Mouse (Mus musculus): ENCODE data around the gene Taf13. TPM values are rescaled to one million over a fixed set of nuclear protein-coding genes. Genes with fewer than 3 reads are reported as not detected.

The Taf13 gene
- total and polyA plus RNA-seq, 3 experiments, result 5.4 to 7.0 TPM; not detected in 1

DNA sequence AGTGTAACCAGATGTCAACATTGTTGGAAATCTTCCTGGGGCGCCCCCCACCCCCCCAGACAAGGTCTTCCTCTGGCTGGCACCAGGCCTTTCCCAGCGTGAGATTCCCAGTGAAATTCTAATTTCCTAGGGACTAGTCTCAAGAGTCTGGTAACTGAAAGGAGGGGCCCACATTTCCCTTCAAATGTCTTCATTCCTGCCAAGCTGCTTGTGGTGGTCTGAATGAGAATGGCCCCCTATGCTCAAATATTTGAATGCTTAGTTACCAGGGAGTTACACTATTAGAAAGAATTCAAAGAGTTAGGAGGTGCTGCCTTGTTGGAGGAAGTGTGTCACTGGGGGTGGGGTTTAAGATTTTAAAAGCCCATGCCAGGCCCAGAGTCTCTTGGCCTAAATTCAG lies 16.9 kb downstream of the Taf13 start:
- H3K9ac ChIP-seq (ENCODE audit: control insufficient read depth, low read depth, low read length, poor library complexity, severe bottlenecking), result no peak overlapping the region
- no peak overlapping the region for H3K4me3 ChIP-seq (ENCODE audit: control insufficient read depth in 1 of 2, insufficient read depth in 1 of 2, low read depth in 2 of 2, low read length in 2 of 2)
- H3K79me2 ChIP-seq (ENCODE audit: control insufficient read depth, insufficient read depth, low read length, poor library complexity), result peaks cover 2% of the 10 kb centered on the region; the same call in 1 of the 2 replicates
- peaks cover 0 to 6% of the 10 kb centered on the region in 2 experiments; a peak in 2 of 4 replicates for H3K36me3 ChIP-seq (ENCODE audit: control insufficient read depth in 1 of 2, insufficient read depth in 2 of 2, low read length in 2 of 2)
- TF ChIP-seq TAL1 (IDR thresholded peaks at IDR 0.05; ENCODE audit: low read length), result no peak
- TF ChIP-seq POLR2AphosphoS5 (IDR thresholded peaks at IDR 0.05; ENCODE audit: borderline replicate concordance, low read depth, low read length), result no peak
- TF ChIP-seq CHD1 (IDR thresholded peaks at IDR 0.05; ENCODE audit: low read depth, low read length), result no peak
- no peak for TF ChIP-seq POLR2AphosphoS2 (IDR thresholded peaks at IDR 0.05; ENCODE audit: low read length)
- no peak for TF ChIP-seq MAFK (IDR thresholded peaks at IDR 0.05; ENCODE audit: borderline replicate concordance, low read depth, low read length)
- TF ChIP-seq SIN3A (IDR thresholded peaks at IDR 0.05; ENCODE audit: low read length), result no peak
- no peak for TF ChIP-seq USF1 (IDR thresholded peaks at IDR 0.05; ENCODE audit: low read depth, low read length)
- no peak for TF ChIP-seq ELF1 (IDR thresholded peaks at IDR 0.05; ENCODE audit: low read depth, low read length)
- no peak for TF ChIP-seq KAT2A (conservative IDR thresholded peaks at IDR 0.05; ENCODE audit: low read depth, low read length)
- TF ChIP-seq MAZ (IDR thresholded peaks at IDR 0.05; ENCODE audit: low read depth, low read length), result no peak
- TF ChIP-seq SMC3 (IDR thresholded peaks at IDR 0.05; ENCODE audit: low read depth, low read length), result no peak
- no peak for TF ChIP-seq E2F4 (IDR thresholded peaks at IDR 0.05; ENCODE audit: borderline replicate concordance, low read depth, low read length)
- TF ChIP-seq RAD21 (IDR thresholded peaks at IDR 0.05; ENCODE audit: low read depth, low read length), result no peak
- no peak for TF ChIP-seq MXI1 (IDR thresholded peaks at IDR 0.05; ENCODE audit: low read depth, low read length)
- H3K27me3 ChIP-seq (ENCODE audit: control insufficient read depth in 1 of 2, insufficient read depth in 2 of 2, low read length in 2 of 2), result no peaks in the 10 kb centered on the region
- peaks cover 4 to 13% of the 10 kb centered on the region in 2 experiments; a peak in 2 of 4 replicates for H3K4me1 ChIP-seq (ENCODE audit: control insufficient read depth in 1 of 2, insufficient read depth in 2 of 2, low read length in 2 of 2)
- DNase-seq (ENCODE audit: low read depth, low spot score), result peak; percentile 34
- no peaks in the 10 kb centered on the region for H3K9me3 ChIP-seq (replicated peaks; ENCODE audit: insufficient read depth, low read length)
- H3K27ac ChIP-seq (ENCODE audit: control insufficient read depth, low read depth, low read length), result no peak overlapping the region

DNA sequence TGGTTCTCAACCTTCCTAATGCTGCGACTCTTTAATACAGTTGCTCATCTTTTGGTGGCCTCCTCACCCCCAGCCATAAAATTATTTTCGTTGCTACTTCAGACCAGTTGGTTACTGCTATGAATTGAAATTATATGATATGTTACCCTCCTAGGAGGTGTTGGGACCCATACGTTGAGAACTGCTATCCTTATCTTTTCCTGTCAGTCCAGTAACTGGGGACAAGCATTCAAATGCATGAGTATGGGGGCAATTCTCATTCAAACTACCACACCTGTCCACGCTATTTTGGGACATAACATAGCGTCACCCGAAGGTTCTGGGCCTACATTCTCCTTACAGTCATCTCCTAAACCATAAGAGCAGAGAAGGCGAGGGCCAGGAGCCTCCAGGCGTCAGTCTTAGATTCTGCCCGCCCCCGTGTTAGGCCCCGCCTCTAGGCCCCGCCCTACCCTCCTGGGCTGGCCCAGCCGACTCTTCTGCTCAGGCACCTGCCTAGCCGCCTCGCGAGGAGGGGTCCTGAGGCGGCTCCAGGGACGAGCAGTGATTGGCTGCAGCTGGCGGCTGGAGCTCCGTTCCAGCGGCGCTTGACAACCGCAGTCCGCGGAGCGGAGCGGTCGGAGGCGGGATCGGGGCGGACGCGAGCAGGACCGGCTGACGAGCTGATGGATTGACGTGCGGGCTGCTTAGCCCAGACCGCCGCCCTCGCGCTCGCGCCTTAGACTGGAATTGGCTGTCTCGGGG lies 19.5 kb downstream of the Taf13 start, which contains the start of gene Wdr47:
Wdr47 (plus strand) TSS at position 494 of the 744 bp plus-strand sequence.
- peaks cover 2% of the 10 kb centered on the region; the same call in 1 of the 2 replicates for H3K79me2 ChIP-seq (ENCODE audit: control insufficient read depth, insufficient read depth, low read length, poor library complexity)
- peak within 1 kb of the TSS; percentile 61 for H3K27ac ChIP-seq (ENCODE audit: control insufficient read depth, low read depth, low read length)
- H3K9me3 ChIP-seq (replicated peaks; ENCODE audit: insufficient read depth, low read length), result no peaks in the 10 kb centered on the region
- peaks cover 0 to 3% of the 10 kb centered on the region in 2 experiments; a peak in 2 of 4 replicates for H3K36me3 ChIP-seq (ENCODE audit: control insufficient read depth in 1 of 2, insufficient read depth in 2 of 2, low read length in 2 of 2)
- H3K4me3 ChIP-seq (ENCODE audit: control insufficient read depth in 1 of 2, insufficient read depth in 1 of 2, low read depth in 2 of 2, low read length in 2 of 2), result peak within 1 kb of the TSS; percentile 82 to 86
- H3K9ac ChIP-seq (ENCODE audit: control insufficient read depth, low read depth, low read length, poor library complexity, severe bottlenecking), result peak within 1 kb of the TSS; percentile 73
- peak; percentile 98 for DNase-seq (ENCODE audit: low read depth, low spot score)
- H3K4me1 ChIP-seq (ENCODE audit: control insufficient read depth in 1 of 2, insufficient read depth in 2 of 2, low read length in 2 of 2), result peaks cover 2 to 6% of the 10 kb centered on the region in 2 experiments; a peak in 1 of 4 replicates
- no peaks in the 10 kb centered on the region for H3K27me3 ChIP-seq (ENCODE audit: control insufficient read depth in 1 of 2, insufficient read depth in 2 of 2, low read length in 2 of 2)
- TF ChIP-seq ETS1 (IDR thresholded peaks at IDR 0.05; ENCODE audit: low read depth, low read length), result no peak
- no peak for TF ChIP-seq RAD21 (IDR thresholded peaks at IDR 0.05; ENCODE audit: low read depth, low read length)
- peak; percentile 21; the same call in 1 of the 2 replicates for TF ChIP-seq ZMIZ1 (IDR thresholded peaks at IDR 0.05; ENCODE audit: low read depth, low read length)
- TF ChIP-seq MXI1 (IDR thresholded peaks at IDR 0.05; ENCODE audit: low read depth, low read length), result peak; percentile 81; the same call in 1 of the 2 replicates
- TF ChIP-seq USF1 (IDR thresholded peaks at IDR 0.05; ENCODE audit: low read depth, low read length), result peak; percentile 11; the same call in 1 of the 2 replicates
- no peak; the same call in 1 of the 2 replicates for TF ChIP-seq KAT2A (conservative IDR thresholded peaks at IDR 0.05; ENCODE audit: low read depth, low read length)
- peak in 1 of 2 experiments; percentile 6; a peak in 2 of 4 replicates for TF ChIP-seq EP300 (IDR thresholded peaks at IDR 0.05; ENCODE audit: low read depth in 1 of 2, low read length in 2 of 2)
- no peak for TF ChIP-seq MEF2A (IDR thresholded peaks at IDR 0.05; ENCODE audit: extremely low read depth, insufficient replicate concordance, low read depth, low read length, poor library complexity, severe bottlenecking)
- TF ChIP-seq ZC3H11A (IDR thresholded peaks at IDR 0.05; ENCODE audit: low read depth, low read length), result no peak
- TF ChIP-seq POLR2A (IDR thresholded peaks at IDR 0.05; ENCODE audit: control insufficient read depth in 1 of 2, insufficient read depth in 1 of 2, low read depth in 1 of 2, low read length in 2 of 2, poor library complexity in 1 of 2), result peak; percentile 71 to 86
- no peak for TF ChIP-seq MYB (IDR thresholded peaks at IDR 0.05; ENCODE audit: low read depth, low read length)
- no peak for TF ChIP-seq MAFK (IDR thresholded peaks at IDR 0.05; ENCODE audit: borderline replicate concordance, low read depth, low read length)
- TF ChIP-seq E2F4 (IDR thresholded peaks at IDR 0.05; ENCODE audit: borderline replicate concordance, low read depth, low read length), result no peak
- peak; percentile 89 for TF ChIP-seq MAX (IDR thresholded peaks at IDR 0.05; ENCODE audit: low read length)
- peak; percentile 63; the same call in 1 of the 2 replicates for TF ChIP-seq NELFE (IDR thresholded peaks at IDR 0.05; ENCODE audit: low read depth, low read length)
- TF ChIP-seq ELF1 (IDR thresholded peaks at IDR 0.05; ENCODE audit: low read depth, low read length), result no peak
- TF ChIP-seq HCFC1 (IDR thresholded peaks at IDR 0.05; ENCODE audit: low read depth, low read length), result peak; percentile 83
- no peak for TF ChIP-seq GABPA (IDR thresholded peaks at IDR 0.05; ENCODE audit: low read depth, low read length)
- peak; percentile 75 for TF ChIP-seq SIN3A (IDR thresholded peaks at IDR 0.05; ENCODE audit: low read length)
- TF ChIP-seq TAL1 (IDR thresholded peaks at IDR 0.05; ENCODE audit: low read length), result no peak
- TF ChIP-seq TBP (IDR thresholded peaks at IDR 0.05; ENCODE audit: low read depth, low read length), result no peak; the same call in 1 of the 2 replicates
- TF ChIP-seq RCOR1 (IDR thresholded peaks at IDR 0.05; ENCODE audit: low read depth, low read length), result no peak
- no peak for TF ChIP-seq USF2 (IDR thresholded peaks at IDR 0.05; ENCODE audit: borderline replicate concordance in 1 of 2, insufficient read depth in 1 of 2, low read depth in 1 of 2, low read length in 2 of 2)
